Mouse (Mus musculus): ENCODE measurements around the gene 4931409K22Rik.

Gene 4931409K22Rik

GRCm38 (mm10) chr5:24542643-24543042 lies 14.0 kb downstream of the 4931409K22Rik start:
- in situ Hi-C loops (cut with MboI, MseI): no loop called here

- in situ Hi-C loops (cut with MboI, MseI): no loop called here
Observed at GRCm38 (mm10) chr5:24541144-24541569, 15.5 kb downstream of the 4931409K22Rik start.

- in situ Hi-C loops (cut with MboI, MseI): no loop called here
Observed at GRCm38 (mm10) chr5:24540387-24541143, 16.0 kb downstream of the 4931409K22Rik start, which contains the start of gene Asb10. Gene Asb10 (minus strand): TSS chr5:24540978.

- in situ Hi-C loops (cut with MboI, MseI): no loop called here
Observed at GRCm38 (mm10) chr5:24539571-24540296, 16.9 kb downstream of the 4931409K22Rik start.

DNA sequence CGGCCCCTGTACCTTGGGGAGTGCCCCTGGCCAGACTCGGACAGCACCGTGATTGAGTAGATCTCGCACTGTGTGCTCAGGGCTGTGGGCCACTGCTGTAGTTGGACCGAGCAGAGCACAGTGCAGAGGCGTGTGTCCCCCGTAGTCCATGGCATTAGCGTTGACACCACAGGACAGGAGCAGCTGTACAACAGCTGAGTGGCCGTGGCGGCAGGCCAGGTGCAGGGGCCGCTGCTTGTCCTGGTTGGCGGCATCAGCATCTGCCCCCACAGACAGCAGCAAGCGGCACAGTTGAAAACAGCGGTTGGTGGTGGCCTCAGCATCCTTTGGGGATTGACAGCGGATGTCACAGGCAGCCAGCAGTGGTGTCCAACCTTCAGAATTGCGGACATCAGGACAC lies 19.0 kb downstream of the 4931409K22Rik start:
- in situ Hi-C loops (cut with MboI, MseI): no loop called here

DNA sequence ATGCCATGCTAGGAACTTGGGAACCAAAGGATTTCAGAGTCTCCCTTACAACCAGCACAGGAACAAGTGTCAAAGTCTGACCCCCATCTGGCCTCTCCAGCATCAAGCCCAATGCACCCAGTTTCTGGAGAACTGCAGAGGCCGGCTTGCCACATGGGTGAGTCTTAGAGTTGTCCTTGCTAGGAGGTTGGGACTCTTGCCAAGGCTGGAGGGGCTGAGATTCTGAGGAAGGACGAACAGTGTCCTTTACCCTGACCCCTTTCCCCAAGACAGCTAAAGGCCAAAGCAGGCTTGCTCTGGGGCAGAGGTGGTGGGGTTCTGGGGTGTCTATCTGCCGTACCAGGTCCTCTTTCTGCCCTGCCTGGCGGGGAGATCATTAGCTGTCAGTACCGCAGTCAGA lies 20.1 kb downstream of the 4931409K22Rik start:
- in situ Hi-C loops (cut with MboI, MseI): no loop called here

GRCm38 (mm10) chr5:24535731-24536130 lies 20.9 kb downstream of the 4931409K22Rik start:
- in situ Hi-C loops (cut with MboI, MseI): no loop called here

DNA sequence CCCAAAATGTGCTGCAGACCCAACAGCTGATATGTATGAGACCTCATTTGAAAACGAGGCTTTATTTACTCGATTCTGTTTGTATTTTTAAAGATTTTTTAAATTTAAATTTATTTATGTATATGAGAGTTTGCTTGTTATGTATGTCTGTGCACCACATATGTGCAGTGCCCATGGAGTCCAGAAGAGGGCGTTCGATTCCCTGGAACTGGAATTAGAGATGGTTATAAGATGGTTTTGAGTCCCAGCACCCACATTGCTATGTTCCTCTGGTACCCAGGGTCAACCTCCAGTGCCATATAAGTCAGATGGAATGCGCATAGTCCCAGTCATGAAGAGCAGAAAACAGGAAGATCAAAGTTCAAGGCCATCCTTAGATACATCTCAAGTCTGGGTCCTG lies 22.3 kb downstream of the 4931409K22Rik start:
- in situ Hi-C loops (cut with MboI, MseI): no loop called here

DNA sequence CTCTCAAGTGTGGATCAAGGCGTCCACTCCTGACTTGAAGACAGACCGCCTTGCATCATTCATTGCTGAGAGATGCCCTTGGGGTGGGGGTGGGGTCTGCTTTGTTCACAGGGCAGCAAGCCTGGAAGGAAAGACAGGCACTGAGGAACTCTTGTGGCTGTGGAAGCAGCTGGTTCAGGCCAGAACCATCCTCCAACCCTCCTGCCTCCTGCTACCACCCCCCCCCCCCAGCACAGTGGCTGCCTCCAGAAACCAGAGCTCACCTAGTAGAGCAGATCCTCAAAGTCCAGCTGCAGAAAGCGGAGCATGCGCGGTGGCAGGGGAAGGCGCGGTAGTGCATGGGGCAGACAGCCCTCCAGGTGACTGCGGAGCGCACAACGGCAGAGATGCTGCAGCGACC lies 23.2 kb downstream of the 4931409K22Rik start:
- in situ Hi-C loops (cut with MboI, MseI): no loop called here

DNA sequence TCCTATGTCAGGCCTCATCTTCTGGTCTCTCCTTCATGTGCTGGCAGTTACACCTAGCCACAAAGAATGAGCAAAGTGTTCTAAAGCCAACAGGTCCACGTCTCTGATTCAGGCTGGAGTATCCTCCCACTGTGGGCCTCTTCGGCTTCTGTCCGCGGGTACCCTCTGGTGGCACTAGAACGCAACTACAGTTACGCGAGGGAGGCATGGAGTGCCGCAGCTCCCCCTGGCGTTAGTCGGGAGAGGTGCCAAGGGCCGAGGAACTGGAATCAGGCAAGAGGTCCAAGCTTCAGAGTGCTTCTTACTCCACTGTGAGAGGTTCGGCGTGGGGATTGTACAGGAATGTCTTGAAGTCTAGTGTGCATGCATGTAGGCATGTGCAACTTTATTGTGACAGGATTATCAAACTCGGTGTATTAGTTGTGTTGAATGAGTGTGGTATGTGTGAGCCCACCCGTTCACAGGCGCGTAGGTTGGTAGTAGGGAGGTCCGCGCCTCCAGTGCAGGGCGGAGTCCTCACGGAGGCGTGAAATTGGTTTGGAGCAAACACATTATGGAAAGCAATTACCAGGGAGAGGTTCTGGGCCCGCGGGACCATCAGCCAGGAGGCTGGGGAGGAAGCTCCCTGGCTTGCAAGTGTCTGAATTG lies 26.4 kb downstream of the 4931409K22Rik start:
- in situ Hi-C loops (cut with MboI, MseI): no loop called here

DNA sequence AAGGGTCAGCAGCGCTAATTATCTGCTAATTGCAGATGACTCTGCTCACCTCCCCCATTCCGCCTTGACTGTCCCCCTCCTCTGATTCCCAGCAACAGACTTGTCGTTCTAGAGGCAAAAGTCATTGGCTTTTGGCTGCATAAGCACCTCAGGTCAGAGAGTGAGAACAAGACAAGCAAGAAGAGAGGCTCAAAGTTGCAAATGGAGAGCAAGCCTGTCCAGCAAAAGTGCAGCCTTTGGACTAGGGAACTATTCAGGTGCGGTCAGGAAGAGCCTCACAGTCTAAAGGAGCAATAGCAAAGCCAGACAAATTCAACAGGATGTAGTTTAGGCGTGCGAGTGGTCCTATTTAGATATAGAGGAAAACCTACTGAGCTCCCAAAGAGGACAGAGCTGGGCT lies 28.8 kb downstream of the 4931409K22Rik start:
- in situ Hi-C loops (cut with MboI, MseI): no loop called here

GRCm38 (mm10) chr5:24526889-24527230 lies 29.7 kb downstream of the 4931409K22Rik start, which contains the start of gene Gbx1:
Gene Gbx1 (minus strand): TSS chr5:24527202.
- in situ Hi-C loops (cut with MboI, MseI): no loop called here

- in situ Hi-C loops (cut with MboI, MseI): no loop called here
Observed at GRCm38 (mm10) chr5:24526190-24526888, 30.3 kb downstream of the 4931409K22Rik start.

DNA sequence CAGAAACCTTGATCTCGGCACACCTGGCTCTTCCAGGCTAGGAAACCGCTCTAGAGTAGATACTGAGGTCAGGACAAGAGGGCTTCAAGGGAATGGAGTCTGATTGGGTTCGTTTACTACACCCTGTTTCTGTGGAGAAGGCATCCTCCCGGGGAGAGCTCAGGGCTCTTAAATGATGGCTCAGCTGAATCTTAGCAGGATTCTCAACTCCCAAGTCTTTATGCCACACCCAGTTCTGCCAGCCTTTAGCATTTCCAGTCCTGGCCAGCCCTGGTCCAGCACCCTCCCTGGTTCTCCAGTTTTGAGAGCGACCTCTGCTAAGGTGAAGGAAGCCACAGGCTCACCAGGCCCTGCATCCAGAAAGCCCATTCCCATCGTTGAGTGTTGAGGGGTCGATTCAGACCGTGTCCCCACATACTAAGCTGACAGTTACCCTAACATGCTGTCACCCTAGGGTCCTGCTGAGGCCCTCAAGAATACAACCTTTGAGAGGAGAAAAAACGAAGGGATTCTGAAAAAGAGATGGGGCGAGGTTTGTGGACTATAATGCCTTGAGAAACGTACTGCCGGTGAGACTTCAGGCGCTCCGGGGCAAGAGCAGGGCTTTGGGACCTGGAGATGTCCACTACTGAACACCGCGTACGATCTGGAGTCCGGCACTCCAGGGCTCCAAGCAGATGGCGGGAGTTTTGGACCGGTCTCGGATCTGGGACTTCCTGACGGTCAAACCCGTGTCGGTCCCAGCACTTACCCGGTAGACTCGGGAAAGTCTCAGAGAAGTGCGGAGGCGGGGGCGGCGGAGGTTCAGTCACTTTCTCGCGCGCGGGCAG lies 31.0 kb downstream of the 4931409K22Rik start:
- in situ Hi-C loops (cut with MboI, MseI): no loop called here

GRCm38 (mm10) chr5:24524522-24524921 lies 32.1 kb downstream of the 4931409K22Rik start:
- in situ Hi-C loops (cut with MboI, MseI): no loop called here

DNA sequence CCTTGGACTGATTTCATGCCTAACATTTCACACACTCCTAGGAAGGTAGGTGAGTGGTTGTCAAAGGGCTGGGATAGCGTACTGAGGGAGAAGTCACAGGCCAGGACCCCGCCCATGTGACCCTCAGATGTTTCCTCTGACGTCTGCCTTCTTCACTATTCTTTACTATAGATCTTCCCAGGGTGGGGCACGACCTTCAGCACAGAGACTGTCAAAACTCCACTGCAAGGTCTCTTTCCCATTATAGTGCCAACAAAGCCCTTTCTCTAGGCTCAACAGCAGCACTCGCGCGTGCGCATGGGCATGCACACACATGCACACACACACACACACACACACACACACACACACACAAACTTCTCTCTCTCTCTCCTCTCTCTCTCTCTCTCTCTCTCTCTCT lies 32.8 kb downstream of the 4931409K22Rik start:
- in situ Hi-C loops (cut with MboI, MseI): no loop called here

DNA sequence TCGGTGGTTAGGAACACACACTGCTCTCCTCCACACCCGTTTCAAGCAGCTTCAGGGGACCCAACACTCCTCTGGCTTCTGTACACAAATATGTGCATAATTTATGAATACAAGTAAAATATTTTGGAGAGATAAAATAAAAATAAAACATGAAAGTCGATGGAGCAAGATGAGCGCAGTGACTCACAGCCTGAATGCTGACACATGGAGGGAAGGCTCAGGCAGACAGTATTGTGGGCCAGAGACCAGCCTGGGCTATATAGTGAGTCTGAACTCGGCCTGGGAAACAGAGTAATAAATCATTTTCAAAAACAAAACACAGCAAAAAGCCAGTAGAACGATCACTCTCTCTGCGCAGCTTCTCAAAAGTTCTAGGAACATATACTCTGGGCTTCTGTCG lies 35.2 kb downstream of the 4931409K22Rik start:
- in situ Hi-C loops (cut with MboI, MseI): no loop called here

- in situ Hi-C loops (cut with MboI, MseI): no loop called here
Observed at GRCm38 (mm10) chr5:24512271-24512670, 44.3 kb downstream of the 4931409K22Rik start.

DNA sequence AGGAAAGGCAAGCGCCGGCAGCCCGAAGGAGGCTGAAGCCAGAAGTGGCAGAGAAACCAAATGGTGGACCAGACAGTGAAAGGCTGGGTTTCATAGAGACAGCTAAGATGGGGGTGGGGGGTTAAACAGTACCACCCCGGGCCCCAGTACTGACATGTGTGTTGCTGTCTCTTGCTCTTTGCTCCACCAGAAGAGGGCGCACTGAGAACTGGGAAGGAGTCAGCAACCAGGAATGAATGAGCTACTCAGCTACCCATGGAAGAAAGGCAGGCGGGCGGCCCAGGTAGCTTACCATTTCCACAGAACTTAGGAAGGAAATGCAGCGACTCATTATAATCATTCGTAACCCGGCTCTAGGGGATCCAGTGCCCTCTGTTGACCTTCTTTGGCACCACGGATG lies 46.0 kb downstream of the 4931409K22Rik start:
- in situ Hi-C loops (cut with MboI, MseI): no loop called here

DNA sequence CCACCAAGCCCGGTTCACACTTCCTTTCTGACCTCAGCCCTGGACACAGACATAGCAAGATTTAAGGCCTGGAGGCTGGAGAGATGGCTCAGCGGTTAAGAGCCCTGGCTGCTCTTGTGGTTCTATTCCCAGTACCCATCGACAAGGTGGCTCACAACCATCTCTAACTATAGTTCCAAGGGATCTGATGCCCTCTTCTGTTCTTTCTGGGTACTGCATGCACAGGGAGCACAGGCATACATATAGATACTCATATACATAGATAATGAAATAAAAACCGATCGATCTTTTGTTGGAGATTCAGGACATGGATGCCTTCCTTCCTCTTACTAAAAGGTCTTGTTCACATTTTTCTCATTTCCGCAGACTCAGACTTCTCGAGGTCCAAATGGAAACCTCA lies 48.2 kb downstream of the 4931409K22Rik start:
- in situ Hi-C loops (cut with MboI, MseI): loop anchor here (10.0 kb wide), 1 partner anchor 866 kb away; no protein-coding TSS in a partner anchor

- in situ Hi-C loops (cut with MboI, MseI): loop anchor here (10.0 kb wide), 1 partner anchor 869 kb away; no protein-coding TSS in a partner anchor
Observed at GRCm38 (mm10) chr5:24505513-24505912, 51.1 kb downstream of the 4931409K22Rik start.

Data from regulatory T cell (primary cell).